Mouse (Mus musculus): ENCODE results near the gene E330017A01Rik.
"Not testable (repeated sequence)": the region's sequence is repeated elsewhere in the genome, so short reads cannot be mapped to it uniquely, and the experiment has no call there.

Gene E330017A01Rik

DNA sequence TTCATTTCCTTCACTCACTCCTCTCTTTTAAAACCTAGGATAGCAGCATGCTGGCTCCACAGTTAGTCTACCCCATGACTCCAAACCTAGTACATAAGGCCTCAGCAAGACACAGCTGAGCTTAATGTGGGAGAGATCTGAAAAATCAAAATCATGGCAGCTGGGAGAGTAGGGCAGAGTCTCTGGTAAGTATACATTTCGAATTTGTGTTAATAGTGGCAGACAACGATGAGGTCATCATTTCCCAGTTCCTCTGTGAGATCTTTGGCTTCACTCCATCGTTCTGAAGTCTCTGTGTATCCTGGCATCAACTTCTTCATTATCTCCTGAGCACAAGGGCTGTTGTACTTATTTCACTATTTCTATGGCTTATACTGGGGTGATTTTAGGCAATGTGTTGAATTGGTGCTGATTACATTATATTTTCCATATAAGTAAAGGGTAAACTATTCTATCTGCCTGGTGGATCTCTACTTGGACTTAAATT, at the start of gene E330017A01Rik:
Gene E330017A01Rik (minus strand): TSS at position 51 of the 487 bp plus-strand sequence.
- no peak for DNase-seq (ENCODE audit: low read depth, low spot score)

- DNase-seq (ENCODE audit: low read depth, low spot score) = no peak
These were observed 47.3 kb upstream of the E330017A01Rik start for GRCm38 (mm10) chr16:58685548-58686537.

GRCm38 (mm10) chr16:58684537-58684936, 46.0 kb upstream of the E330017A01Rik start:
- DNase-seq (ENCODE audit: low read depth, low spot score) = no peak

DNA sequence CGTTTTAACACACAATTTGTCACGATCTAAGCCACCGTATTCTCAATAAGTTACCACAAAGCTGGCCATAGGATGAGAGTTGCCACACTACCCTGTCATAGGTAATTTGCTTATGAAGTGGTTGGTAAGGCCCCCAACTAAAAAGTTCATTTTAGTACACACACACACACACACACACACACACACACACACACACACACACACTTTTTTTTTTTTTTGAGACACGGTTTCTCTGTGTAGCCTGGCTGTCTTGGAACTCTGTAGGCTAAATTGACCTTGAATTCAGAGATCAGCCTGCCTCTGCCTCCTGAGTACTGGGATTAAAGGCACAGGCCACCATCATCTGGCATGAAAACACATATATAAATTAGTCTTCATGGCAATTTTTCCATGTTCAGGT, 45.4 kb upstream of the E330017A01Rik start:
- DNase-seq (ENCODE audit: low read depth, low spot score) = no peak

- no peak for DNase-seq (ENCODE audit: low read depth, low spot score)
These were observed 44.3 kb upstream of the E330017A01Rik start for GRCm38 (mm10) chr16:58682870-58683269.

- DNase-seq (ENCODE audit: low read depth, low spot score) = no peak
These were observed 43.5 kb upstream of the E330017A01Rik start for GRCm38 (mm10) chr16:58682046-58682445.

DNA sequence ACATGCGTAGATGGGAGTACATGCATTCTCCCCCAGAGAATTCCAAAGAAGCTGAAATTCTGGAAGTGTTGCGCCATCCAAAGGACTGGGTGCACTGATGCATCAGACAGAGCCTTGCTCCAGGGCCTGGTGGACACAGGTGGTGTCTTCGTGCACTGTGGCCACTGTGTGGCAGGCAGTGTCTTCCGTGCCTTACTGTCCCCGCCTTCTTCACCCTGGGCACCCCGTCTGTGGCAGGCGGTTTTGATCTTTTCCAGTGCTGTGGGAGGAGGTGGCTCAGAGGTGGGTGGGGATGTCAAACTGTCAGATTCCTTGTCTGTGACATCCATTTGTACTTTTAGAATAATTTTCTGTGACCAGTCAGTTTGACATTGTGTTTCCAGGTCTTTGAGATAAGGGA, 40.1 kb upstream of the E330017A01Rik start:
- no peak for DNase-seq (ENCODE audit: low read depth, low spot score)

GRCm38 (mm10) chr16:58677491-58677890, 39.0 kb upstream of the E330017A01Rik start:
- DNase-seq (ENCODE audit: low read depth, low spot score) = no peak

DNA sequence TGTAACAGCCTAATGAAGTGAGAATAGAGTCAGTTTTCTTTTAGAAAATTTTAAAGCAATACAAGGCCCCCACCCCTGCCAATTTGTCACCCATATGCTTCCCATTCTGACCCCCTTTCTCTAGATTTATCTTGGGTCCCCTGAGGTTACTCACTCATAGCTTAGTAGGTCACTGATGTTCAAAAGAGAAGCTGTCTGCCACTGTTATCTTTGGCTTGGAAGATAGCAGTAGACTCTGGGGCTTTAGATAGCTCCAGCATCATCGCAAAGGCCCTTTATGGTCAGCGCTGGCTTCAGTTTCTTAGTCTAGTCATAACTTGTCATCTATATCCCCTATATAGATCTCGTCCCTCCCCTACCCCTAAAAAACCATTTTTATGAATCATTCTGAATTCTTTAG, 38.1 kb upstream of the E330017A01Rik start:
- no peak for DNase-seq (ENCODE audit: low read depth, low spot score)

DNA sequence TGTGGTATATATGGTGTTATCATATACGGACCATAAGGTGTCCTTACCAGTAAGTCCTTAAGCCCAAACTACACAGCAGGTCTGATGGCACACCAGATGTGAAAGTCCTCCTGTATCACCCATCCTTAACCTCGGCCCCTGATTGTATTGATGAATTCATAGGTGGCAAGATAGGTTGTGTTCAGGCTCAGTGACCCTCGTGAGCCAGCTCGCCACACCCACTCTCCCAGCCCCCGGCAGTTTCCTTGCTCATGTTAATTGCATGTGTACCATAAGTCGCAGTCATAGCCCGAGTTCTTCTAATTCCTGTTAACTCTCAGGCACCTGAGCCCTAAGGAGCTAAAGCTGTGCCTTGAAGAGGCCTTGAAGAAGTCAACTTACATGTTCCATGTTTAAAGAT, 37.6 kb upstream of the E330017A01Rik start:
- no peak for DNase-seq (ENCODE audit: low read depth, low spot score)

DNA sequence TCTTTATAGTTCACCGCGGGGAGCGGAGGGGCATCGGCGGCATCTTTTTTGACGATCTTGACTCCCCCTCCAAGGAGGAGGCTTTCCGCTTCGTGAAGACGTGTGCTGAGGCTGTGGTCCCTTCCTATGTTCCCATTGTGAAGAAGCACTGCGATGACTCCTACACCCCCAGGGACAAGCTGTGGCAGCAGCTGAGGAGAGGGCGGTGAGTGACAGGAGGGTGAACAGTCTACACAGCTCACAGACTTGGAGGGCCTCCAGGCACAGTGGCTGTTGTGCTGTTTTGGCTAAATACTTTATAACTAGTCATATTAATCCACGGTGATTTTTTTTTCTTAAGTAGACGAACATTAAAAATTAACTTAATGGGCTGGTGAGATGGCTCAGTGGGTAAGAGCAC, 36.7 kb upstream of the E330017A01Rik start:
- no peak for DNase-seq (ENCODE audit: low read depth, low spot score)

DNA sequence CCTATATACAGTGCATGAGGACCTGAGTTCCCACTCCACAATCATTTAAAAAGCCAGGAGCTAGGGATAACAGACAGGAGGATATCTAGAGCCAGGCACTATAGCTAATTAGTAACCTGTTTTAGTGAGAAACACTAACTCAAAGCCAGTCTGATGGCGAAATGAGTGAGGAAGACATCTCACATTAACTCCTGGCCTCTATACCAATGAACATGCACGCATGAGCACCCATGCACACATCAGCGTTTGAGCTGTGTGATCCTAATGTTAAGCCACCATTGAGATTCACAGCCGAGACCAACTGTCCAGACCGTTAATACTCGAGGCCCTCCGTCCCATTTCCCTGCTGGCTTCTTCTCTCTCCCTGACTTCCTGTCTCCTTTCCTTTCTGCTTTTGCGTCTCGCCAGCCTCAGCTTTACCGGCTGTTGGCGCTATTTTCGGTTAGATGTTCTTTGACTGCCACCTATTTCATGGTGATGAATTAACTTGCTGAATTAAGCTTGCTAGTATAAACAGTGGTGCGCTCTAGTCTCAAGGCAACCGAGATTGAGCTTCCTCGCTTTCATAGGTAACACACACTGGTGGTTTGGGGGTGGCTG, 35.4 kb upstream of the E330017A01Rik start:
- DNase-seq (ENCODE audit: low read depth, low spot score) = no peak

GRCm38 (mm10) chr16:58672396-58672795, 33.9 kb upstream of the E330017A01Rik start:
- DNase-seq (ENCODE audit: low read depth, low spot score) = no peak

DNA sequence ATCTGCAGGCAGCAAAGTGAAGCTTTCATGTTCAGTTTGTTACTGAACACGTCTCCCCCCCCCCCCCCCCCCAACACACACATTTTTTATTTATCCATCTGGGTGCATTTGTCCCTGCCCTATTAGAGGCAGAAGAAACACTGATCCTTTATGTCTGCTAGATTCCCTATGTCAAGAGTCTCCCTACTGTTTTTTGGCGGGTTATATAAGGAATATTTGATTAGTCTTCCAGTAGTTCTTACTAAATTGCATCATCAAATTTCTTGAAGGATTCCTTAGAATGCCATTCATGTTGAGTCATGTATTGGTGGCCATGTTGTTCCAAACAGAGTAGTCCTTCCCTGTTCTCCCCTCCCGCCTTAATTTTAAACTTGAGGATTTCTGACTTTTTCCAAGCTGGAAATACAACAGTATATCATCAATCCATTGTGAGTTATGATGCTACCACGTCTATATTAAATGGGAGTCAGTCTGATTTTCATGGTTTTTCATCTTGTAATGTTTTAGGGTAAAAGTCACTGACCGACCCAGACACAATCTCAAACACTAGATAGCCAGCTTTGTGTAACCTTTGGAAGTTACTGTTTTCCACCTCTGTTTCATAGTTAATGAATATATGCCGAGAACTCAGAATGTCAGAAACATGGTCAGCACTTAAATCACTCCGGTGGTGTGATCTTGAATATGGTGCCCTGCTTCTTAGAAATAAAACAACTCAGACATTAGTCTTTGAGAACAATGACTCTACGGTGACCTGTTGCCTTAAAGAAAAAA, 32.9 kb upstream of the E330017A01Rik start:
- no peak for DNase-seq (ENCODE audit: low read depth, low spot score)

GRCm38 (mm10) chr16:58670643-58671042, 32.1 kb upstream of the E330017A01Rik start:
- DNase-seq (ENCODE audit: low read depth, low spot score) = no peak

- peak; percentile 71 for DNase-seq (ENCODE audit: low read depth, low spot score)
These were observed 31.5 kb upstream of the E330017A01Rik start, which contains the start of gene Cpox for GRCm38 (mm10) chr16:58669917-58670630. TSS of gene Cpox (plus strand) at chr16:58670292.

DNA sequence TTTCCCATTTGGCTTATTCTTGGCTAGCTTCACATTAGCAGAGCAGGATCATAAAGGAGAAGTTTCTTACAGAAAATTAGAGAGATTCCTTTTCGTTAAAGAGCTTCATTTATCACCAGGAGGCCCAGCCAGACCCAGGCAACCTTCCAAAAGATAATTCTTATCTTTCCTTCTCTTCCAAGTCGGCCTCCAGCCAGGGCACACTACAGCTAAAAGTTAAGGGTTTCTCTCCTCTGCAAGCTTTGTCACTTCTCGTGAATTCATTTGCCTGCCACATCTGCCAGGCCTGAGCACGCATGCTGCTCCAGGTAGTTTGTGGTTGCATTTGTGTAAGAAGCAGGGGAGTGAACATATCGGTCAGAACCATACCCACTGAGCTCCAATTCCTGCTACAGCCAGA, 30.7 kb upstream of the E330017A01Rik start:
- no peak for DNase-seq (ENCODE audit: low read depth, low spot score)

- no peak for DNase-seq (ENCODE audit: low read depth, low spot score)
These were observed 30.0 kb upstream of the E330017A01Rik start for GRCm38 (mm10) chr16:58668586-58668985.

GRCm38 (mm10) chr16:58666681-58667080, 28.1 kb upstream of the E330017A01Rik start:
- DNase-seq (ENCODE audit: low read depth, low spot score) = not testable (repeated sequence)

DNA sequence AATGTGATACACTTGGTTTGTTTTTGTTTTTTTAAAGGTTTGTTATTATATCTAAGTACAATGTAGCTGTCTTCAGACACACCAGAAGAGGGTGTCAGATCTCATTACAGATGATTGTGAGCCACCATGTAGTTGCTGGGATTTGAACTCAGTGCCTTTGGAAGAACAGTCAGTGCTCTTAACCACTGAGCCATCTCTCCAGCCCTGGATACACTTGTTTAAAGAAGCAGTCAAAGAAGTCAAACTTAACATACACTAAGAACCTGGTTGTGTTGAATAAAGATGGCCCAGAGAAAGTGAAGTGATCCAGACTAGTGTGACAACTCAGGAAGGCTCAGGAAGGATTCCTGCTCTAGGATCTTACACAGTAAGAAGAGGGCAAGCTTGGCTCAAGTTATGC, 26.6 kb upstream of the E330017A01Rik start:
- DNase-seq (ENCODE audit: low read depth, low spot score) = not testable (repeated sequence)

- DNase-seq (ENCODE audit: low read depth, low spot score) = no peak
These were observed 25.3 kb upstream of the E330017A01Rik start for GRCm38 (mm10) chr16:58663816-58664215.

Data from WW6 (cell line).